Mouse (Mus musculus): ENCODE data around the gene Snrpb.
A peak's percentile ranks its signal among the peaks of the same experiment; 100 is the strongest.

Snrpb gene

GRCm38 (mm10) chr2:130178706-130179506, at the start of gene Snrpb:
Gene Snrpb, minus strand, starts transcription at chr2:130179403.
- peak; percentile 92 for DNase-seq

- DNase-seq, result no peak
These were observed 32.4 kb upstream of the Snrpb start for GRCm38 (mm10) chr2:130211581-130211980.

DNA sequence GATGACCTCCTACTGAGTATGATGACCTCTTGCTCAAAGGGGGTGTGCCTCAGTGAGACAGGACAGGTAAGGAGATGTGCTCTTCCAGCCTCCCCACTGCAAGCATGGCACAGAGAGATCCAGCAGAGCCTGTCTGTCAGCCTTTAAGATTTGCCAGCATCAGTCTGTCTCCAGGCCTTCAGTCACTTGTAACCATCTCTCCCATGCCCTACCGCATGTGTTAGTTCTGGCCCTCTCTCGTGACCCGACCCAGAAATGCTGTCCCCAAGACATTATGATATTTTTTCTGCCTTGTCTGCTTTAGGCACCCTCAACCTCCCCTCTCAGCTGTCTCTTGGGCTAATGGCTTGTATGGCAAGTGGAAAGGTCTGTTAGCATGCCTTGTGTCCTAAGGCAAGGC, 30.4 kb upstream of the Snrpb start:
- no peak for DNase-seq

GRCm38 (mm10) chr2:130207996-130208395, 28.8 kb upstream of the Snrpb start:
- no peak for DNase-seq

GRCm38 (mm10) chr2:130207376-130207775, 28.2 kb upstream of the Snrpb start:
- DNase-seq, result no peak

DNA sequence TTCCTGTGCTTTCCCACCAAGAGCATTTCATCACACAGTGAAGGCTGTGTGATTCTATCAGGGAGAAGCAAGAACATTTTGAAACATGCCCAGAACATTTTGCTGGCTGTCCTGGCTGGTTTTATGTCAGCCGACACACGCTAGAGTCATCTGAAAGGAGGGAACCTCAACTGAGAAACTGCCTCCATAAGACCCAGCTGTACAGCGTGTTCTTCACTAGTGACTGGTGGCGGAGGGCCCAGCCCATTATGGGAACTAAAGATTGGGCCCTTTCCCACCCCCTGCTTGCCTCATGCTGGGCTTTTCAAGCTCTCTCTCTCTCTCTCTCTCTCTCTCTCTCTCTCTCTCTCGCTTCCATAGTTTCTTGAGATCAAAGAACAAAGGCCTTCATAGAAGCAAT, 21.8 kb upstream of the Snrpb start:
- no peak for DNase-seq

- DNase-seq, result no peak
These were observed 15.7 kb upstream of the Snrpb start, which contains the start of gene Tmc2 for GRCm38 (mm10) chr2:130194894-130195293. Gene Tmc2, plus strand, starts transcription at chr2:130195194.

DNA sequence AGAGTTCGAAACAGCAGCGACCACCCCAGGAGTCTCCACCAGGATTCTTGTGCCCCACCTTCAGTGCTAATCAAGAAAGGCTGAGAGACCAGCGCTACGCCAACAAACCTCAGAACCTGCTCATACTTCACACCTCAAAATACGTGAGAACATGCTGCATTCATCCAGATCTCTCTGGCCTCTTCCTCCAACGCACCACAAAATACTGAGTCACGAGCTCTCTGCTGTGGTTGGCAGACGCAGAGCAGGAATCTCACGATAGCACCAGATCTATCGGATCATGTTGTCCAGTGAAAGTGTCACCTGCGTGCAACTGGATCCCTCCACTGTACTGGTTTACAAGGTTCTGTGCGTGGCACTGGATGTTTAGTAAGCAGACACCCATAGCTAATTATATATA, 9.2 kb upstream of the Snrpb start:
- no peak for DNase-seq

DNA sequence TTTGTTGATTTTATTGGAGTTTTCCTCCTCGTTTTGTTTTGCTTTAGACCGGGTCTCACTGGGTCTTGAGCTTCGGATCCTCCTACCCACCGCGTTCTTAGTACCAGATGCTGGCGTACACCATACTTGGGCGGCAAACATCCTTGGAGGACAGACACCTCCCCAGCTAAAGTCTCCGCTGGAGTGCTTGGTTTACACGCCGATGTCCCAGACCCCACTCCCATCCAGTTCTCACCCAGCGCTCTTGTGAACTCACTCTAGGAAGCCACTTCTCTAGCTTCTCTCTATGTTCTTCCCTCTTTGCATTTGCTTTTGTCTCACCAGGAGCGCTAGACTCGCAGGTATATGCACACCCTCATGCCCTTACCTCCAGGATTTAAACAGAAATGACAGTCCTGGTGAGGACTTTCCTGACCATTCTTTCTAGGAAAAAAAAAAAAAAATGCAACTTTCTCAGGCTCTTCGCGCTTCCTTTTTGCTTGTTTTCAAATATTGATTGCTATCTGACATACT, 360 bp upstream of the Snrpb start:
- no peak for DNase-seq

GRCm38 (mm10) chr2:130178381-130178705, 860 bp downstream of the Snrpb start:
- DNase-seq, result no peak

GRCm38 (mm10) chr2:130176820-130177219, 2.4 kb downstream of the Snrpb start:
- DNase-seq, result no peak

- no peak for DNase-seq
These were observed 7.5 kb downstream of the Snrpb start for GRCm38 (mm10) chr2:130171674-130172073.

DNA sequence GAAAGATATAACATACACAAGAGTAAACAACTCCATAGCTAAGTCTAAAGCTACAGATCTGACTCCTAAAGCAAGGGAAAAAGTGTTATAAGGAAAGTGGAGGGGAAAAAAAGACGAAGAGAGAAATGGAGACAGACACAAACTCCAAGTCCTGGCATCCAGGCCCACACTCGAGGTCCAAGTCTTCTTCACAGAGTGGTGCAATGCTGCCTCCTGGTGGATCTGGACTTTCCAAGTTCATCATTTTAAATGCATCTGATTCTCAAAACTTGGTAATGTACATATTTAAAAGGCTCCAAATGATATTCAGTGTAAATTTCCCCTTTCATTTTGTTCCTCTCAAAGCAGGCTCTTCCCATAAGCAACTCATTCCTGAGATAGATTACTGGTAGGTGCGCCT, 11.3 kb downstream of the Snrpb start:
- peak; percentile 39 for DNase-seq

DNA sequence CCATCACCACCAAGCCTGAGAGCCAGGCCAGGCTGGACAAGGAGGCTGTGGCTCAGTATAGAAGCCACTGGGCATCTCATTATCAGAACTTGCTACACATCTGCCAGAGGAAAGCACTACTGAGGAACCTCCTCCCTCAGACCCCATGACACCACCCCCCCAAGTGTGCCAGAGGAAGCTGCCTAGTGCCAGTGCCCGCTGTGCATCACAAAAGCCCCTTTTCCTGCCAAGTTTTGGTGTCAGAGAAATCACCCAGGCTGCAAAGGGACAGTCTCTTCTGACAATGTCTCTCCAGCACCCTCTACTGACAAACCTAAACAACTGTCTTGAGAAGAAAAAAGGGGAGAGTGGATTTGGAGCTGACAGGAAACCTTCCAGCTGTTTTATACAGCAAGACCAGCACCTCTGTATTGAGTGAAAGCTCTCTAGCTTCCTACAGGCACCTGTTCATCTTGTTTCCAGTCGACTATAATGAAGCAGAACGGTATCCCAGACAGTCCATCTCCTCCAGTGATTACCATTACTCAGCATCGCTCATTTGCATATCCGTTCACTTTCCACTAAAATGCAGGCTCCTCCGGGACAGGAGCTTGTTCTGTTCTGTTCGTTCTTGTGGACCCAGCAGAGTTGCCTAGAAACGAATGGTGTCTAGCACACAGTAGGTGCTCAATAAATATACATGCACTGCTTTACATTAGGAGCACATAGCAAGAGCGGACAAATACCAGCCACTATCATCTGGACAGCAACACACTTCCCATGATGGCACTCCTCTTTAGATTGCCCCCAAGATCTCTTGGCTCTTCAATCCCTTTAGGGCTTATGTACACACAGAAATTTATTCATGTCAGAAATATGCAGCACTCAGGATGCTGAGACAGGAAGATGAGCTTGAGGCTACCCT, 12.6 kb downstream of the Snrpb start:
- peak; percentile 11 for DNase-seq

DNA sequence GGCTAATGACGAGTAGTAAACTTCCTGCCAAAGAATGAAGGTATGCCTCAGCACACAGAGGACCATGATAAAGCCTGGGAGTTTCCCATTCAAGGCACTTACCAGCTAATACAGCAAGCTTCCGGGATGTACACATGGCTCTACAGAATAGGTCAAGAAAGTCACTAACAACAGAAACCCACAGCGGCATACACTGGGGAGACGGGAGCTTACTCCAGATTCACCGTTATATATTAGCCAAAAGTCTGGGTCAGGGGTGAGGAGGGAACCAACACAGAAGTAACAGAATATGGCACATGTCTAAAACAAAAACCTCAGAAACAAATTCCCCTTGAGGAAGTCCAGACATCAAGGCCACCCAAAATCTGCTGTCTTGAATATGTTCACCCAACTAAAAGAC, 16.5 kb downstream of the Snrpb start:
- no peak for DNase-seq

DNA sequence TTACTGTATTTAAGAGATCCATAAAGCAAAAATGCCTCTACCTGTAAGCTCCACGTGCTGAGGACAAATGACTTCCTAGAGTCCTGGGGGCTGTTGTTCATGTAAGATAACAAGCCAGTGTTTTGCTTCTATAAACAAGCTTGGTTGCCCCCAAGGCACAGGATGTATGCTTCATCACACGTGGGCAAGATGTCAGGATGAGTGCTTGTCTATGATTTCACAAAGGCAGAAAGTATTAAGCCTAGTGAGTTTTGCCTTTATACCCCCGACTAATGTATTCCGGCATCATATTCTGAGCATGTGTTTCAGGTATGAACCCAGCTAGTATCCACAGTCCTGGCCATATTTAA, 21.1 kb downstream of the Snrpb start:
- DNase-seq, result no peak

GRCm38 (mm10) chr2:130157231-130158087, 21.7 kb downstream of the Snrpb start:
- no peak for DNase-seq

DNA sequence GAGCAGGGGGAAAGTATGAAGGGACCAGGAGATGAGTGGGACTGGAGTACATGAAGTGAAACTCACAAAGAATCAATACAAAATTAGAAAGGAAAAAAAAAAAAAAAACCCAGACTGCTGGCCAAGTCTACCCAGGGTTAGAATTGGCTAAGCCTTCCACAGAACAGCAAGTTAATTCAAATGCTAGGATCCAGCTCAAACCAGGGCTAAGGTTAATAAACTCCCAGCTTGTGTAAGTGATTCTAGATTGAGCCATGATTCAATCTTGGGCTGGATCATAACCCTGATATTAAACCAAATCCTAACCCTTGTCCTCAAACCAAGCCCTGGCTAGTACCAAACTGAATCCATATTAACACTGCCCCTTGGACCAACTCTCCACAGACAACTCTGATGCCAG, 23.4 kb downstream of the Snrpb start:
- no peak for DNase-seq

DNA sequence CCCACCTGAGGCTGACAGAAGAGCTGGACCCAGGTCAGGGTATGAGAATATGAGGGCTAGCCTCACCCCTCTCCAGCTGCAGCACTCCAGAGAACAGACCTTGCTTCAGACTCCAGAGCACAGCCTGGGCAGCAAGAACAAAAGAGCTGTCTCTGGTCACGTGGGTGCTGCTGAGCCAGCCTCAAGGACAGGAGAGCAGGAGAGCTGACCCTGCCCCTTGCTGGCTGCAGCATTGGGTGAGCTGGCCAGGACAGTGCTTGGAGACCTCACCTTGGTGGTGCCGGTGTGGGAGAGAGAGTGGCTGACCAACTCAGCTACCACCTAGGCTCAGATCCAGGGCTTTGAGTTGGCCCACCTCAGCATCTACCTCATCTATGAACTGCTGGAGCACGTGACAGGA, 24.0 kb downstream of the Snrpb start:
- DNase-seq, result no peak

GRCm38 (mm10) chr2:130146089-130146668, 33.0 kb downstream of the Snrpb start:
- DNase-seq, result no peak

DNA sequence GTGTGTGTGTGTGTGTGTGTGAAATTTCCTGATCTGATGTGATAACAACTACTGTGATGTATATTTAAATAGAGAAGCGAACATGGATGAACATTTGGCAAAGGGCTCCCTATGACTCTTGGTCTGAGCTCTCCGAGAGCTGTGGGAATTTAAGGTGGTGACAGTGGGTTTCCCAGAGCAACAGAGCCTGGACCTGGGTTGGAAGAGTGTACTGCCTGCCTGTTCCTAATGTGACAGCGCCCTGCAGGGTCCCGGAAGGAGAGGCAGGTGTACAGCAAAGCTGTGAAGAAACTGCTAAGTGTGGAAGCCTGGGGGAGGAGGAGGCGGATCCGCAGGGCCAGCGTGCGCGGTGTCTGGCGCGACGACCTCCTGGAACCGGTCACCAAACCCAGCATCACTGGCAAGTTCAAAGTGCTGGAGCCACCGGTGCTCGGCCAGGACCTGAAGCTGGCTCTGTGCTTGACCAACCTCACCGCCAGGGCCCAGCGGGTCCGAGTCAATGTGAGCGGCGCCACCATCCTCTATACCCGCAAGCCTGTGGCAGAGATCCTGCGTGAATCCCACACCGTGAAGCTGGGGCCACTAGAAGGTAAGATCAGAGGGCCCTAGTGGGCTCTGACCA, 34.4 kb downstream of the Snrpb start:
- DNase-seq, result no peak

DNA sequence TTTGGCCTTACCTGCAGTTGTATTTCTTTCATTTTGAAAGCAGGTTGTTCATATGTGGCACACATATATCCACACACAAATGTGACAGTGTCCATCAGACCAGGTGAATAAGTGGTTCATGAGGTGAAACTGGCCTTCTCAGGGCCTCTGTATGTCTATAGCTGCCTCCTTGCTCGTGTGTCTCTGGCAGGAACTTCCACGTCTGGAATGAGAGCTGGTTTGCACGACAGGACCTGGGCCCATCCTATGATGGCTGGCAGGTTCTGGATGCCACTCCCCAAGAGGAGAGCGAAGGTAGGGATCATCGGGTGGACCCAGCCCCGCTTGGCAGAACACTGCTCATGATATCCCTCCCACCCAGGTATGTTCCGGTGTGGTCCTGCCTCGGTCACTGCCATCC, 36.2 kb downstream of the Snrpb start:
- DNase-seq, result no peak

Data from kidney, adult 18-20 months (tissue).